Mouse (Mus musculus) embryo, embryonic 10.5 days (tissue): ENCODE measurements at regions not wholly inside any gene's neighbourhood (a gene's known extent, or its start where the extent isn't known, plus 50 kb on each side); places are given as distances from the start of the nearest gene placed in this dataset.

Experiments
- DNase-seq: peaks from one replicate; pipeline ENCODE4 v3.0.0-alpha.2; 2015; ENCODE audit warnings: low spot score

- no peak for DNase-seq
Measured at GRCm38 (mm10) chr11:22692281-22692857, 168.4 kb downstream of the B3gnt2 start.

DNA sequence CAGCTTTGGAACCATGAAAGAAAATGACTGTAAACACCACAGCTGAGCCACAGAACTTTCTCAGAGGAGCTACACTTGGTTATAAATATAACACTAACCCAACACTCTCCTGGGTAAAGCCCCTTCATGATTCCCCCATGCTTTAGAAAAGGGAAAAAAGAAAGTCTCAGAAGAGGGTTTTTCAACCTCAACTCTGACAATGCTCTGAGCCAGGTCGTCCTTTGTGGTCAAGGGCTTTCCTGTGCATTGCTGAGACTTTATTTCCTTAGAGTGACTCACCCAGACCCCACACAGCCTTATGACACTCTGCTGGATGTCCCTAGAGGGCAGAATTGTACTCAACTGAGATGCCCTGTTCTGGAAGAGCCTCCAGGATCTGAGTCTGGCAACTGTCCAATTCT is 167.8 kb downstream of the B3gnt2 start:
- DNase-seq = no peak

- DNase-seq = no peak
Measured at GRCm38 (mm10) chr11:22693376-22693775, 167.4 kb downstream of the B3gnt2 start.

DNA sequence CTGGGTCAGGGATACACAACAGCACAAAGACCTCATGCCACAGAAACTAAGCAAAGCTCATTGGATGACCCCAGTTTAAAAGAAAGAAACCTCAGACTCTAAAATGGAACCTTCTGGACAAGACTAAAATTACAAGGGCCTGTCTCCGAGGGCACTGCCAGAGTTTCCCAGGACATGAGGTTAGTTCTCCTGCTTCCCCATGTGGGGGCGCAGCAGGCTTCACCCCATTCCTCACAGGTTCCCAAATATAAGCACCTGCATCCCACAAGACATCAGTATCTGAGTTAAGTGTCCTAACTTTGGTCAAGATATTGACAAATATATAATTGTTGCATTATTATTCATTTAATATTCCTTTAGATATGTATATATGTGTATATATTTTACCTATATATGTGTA is 166.8 kb downstream of the B3gnt2 start:
- no peak for DNase-seq

- DNase-seq = no peak
Measured at GRCm38 (mm10) chr11:22694829-22695228, 165.9 kb downstream of the B3gnt2 start.

DNA sequence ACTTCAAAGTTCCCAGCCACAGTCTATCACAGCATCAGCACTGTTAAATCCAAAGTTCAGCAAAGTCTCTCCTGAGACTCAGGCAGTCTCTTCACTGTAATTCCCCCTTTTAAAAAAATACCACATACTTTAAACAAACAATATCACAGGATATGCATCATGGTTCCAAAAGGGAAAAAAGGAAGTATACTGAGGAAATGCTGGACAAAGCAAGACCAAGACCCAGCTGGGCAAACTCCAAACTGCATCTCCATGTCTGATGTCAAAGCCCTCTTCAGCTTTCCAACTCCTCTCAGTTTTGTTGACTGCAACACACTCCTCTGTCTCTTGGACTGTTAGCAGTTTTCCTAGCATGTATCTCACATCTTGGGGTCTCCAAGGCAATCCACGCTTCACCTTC is 165.5 kb downstream of the B3gnt2 start:
- no peak for DNase-seq

GRCm38 (mm10) chr11:22698057-22698941 is 162.5 kb downstream of the B3gnt2 start:
- DNase-seq = no peak

DNA sequence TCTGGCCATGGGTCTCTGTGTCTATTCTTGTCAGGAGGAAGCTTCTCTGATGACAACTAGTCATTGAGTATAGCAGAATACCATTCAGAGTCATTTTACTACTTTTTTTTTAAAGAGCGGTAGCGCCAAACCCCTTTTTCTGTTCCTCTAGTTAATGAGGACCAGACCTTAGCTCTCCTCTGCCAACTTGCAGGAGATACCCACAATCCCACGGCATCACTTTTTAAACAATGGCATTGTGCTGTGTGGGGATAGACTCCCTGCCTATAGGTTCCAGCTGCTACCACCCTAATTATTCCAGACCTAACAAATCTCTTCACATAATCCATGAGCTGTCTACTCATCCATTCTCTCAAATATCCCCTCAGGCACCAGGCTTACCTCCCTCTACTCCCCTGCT is 154.7 kb downstream of the B3gnt2 start:
- no peak for DNase-seq
